Mouse (Mus musculus) heart, adult 8-10 months (tissue): ENCODE results near the gene Atm. TPM values are rescaled to one million over a fixed set of nuclear protein-coding genes. Genes with fewer than 3 reads are reported as not detected.

ENCODE experiments used
- DNase-seq: peaks from one replicate; pipeline ENCODE4 v3.0.0; 2022; ENCODE audit warnings: low spot score
- microRNA-seq: library from miRNA; unstranded; fragments of <30 nt; microRNA quantifications from one replicate; pipeline ENCODE4 v1.2.0, GENCODE M21; 2022
- total RNA-seq, 4 experiments: library from RNA; stranded (reverse); gene quantifications; 2 replicates each; pipeline ENCODE4 v1.2.4; 2022

The Atm gene
- total RNA-seq, 4 experiments from 2014 or later, result 9.6 to 12.9 (median 10.8) TPM

- no peak for DNase-seq
These were observed 127.6 kb downstream of the Atm start for GRCm38 (mm10) chr9:53408953-53409361.

DNA sequence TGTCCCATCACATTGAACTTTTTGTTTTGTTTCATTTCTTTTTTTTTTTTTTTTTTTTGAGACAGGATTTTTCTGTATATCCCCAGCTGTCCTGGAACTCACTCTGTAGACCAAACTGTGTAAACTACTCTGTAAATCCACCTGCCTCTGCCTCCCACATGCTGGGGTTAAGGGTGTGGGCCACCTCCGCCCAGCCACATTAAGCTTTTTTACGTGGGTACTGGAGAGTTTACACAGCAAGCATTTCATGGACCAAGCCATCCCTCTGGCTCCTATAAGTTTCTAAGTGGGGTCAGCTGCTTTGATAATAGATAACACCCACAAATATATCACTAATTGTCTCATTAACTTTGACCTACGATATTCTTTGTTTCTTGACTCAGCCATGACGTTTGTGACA, 128.0 kb downstream of the Atm start:
- no peak for DNase-seq

DNA sequence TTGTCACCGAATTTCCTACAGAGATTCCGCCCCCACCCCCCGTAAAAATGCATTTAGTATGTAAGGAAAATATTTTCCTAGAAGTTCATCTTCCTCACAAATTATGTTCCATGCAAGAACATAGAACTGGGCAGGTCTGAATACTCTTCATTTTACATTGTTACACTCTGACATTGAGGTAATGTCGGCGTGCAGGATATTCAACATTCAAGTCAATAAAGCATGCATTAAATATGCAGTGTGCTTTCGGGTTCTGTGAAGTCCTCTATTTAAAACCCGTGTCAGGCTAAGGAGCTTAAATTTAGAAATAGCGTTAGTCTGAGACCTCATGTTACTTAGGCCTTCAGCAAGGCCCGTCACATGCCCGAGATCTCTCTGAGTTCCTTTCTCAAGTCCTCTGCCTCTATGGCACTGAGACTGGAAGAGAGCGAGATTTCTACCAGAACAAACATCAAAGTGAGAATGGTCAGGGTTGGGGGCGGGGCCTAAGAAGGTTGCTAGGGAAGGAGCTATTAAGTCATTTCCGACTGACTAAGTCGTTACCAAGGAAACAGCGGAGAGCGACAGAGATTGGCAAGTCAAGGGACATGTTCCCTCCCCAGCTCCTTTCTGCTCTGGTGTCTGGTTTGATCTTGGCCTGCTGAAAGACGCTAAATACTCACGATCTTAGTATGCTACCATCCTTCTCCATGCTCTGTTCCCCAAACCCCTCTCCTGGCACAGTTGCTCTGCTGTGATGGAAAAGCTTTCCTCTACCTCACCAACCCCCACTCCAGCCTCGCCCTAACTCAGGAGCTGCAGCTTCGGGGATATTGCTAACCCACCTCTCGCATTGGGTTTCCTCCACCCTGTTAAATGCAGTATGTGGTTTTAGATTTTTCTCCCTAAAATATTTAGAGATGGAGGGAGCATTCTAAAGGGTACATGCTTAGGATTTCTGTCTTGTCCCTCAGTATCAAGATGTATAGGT, 131.5 kb downstream of the Atm start:
- DNase-seq, result peak; percentile 78

DNA sequence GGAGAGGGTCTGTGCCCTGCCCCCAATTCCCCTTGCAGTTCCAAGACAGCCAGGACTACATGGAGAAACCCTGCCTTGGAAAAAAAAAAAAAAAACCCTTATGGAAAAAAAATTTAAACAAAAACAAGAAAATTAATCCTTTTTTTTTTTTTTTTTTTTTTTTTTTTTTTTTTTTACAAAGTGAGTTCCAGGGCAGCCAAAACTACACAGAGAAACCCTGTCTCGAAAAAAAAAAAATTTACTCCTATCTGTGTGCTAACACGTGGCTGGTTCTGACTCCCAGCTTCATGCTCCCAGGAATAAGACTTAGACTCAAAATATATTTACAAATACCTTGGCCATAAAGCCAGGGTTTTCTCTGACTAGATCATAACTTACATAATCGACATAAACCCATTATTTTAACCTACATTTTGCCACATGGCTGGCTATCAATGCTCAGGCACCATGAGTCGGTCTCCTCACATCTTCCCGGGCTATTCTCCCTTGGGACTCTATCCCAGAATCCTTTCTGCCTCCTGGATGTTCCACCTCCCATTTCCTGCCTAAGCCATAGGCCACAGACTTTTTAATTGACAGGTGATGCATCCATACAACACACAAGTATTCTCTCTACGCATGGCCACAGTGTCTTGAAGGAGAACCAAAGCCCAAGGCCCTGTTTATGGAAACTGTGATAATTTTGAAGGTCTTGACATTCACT, 132.3 kb downstream of the Atm start:
- DNase-seq, result no peak

DNA sequence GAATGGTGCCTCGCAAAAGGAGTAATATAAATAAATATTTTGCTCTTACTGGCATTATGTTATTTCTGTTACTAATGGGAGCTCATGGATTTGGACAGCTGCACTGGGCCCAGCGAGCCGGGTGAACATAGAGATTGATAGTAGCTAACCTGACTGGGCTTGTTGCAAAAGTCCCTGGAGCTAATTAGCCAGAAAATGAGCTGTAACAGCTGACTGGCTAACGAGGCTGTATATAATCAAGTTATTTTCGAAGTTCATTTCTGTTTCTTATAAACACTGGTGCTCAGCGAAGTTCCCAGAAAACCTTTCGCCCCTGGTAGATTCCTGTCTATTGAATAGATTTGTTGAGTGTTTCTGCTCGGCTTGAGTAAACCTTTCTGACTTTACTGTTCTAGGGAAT, 133.5 kb downstream of the Atm start:
- DNase-seq, result no peak

DNA sequence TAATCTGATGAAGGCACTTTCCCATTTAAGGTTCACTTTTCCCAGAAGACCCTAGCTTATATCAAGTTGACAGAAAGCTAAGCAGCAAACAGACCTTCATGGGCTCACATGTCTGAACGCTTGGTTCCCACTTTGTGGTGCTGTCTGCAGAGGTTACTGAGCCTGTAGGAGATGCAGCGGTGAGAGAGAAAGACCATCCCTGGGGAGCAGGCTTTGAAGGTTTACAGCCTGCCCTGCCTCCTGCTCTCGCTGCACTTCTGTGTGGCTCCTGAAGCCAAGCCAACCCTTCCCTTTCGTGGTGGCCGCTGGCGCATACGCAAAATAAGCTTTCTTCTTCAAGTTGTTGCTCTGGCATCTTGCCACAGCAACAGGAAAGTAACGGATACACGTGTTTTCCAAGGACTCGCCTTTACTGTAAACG, 134.2 kb downstream of the Atm start, which contains the start of gene 4930550C14Rik:
TSS of gene 4930550C14Rik (plus strand) at position 35 of the 421 bp plus-strand sequence.
- DNase-seq, result peak; percentile 38

DNA sequence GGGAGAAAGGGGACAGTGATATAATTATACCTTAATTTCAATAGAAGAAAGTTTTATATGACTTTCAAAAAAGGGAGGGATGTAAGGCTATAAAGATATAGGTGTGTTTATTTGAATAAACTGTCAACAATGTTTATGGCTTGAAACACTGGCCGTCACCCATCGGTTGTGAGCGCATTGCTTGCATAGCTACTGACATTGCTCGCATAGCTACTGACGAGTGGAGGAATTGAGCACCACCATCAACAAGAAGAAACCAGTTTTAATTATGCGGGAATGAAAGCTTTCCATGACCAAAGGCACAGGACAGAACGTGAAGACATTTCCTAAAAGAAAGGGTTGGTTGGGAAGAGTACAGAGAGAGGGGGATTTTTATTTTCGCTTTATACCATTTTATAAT, 135.4 kb downstream of the Atm start:
- DNase-seq, result no peak

DNA sequence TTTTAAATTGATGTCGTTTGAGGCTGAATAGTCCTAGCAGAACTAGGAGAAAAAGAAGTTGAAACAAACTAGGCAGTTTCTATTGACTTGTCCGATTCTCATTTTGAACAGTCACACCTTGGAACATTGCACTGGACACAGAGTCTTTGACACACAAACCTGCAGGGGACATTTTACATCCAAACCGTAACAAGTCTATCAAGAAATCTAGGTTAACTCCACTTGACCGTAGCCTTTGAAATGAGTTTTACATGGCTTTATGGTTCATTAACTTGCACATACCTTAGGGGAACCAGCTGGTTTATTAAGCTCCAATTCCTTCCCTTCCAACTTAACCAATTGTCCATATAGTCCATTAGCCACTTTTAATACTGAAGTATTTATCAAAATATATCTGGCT, 135.8 kb downstream of the Atm start:
- DNase-seq, result no peak

- no peak for DNase-seq
These were observed 137.0 kb downstream of the Atm start for GRCm38 (mm10) chr9:53399537-53399936.

GRCm38 (mm10) chr9:53398388-53398700, 138.2 kb downstream of the Atm start:
- peak; percentile 61 for DNase-seq

DNA sequence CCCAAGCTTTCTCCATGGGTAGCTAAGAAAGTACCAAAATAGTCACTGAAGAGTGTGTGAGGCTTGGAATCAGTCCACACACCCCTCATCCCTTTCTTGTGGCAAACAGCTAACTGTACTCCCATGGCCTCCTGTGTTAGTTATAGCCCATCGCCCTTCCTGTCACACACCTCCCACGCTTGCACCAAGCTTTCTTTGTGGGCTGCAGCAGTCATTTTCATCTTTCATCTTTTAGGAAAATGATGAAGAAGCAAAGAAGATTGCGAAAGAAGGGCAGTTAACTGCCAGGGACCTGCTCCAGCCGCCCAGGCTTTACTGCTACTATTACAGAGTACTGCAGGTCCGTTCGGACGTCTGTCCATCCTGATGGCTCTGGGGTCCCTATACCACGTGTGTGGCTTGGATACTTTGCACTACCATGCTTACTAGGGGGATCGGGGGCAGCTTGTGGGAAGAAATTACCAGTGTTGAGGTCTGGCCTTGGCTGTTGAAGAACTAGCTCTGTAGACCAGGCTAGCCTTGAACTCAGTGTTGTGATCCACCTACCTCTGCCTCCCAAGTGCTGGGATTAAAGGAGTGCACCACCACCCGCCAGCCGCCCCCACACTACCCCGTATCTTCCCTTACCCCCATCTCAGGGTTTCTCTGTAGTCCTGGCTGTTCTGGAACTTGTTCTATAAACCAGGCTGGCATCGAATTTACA, 138.7 kb downstream of the Atm start:
- no peak for DNase-seq

DNA sequence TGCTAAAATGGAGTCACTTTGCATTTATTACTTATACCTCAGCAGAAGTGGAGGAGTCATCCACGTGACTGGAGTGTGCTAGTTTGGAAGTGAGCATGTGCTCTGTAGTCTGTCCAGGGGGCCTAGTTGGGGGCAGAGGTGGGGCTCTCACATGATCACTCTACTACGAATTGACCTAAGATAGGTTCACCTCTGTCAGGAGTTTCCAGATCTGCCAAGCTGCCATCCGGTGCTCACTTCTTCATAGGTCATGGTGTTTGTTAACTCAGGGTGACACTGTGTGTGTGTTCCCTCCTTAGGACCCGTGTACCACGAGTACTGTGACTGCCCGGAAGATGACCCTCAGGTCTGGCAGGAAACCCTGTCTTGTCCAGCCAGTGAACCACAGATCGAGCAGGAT, 146.4 kb downstream of the Atm start:
- no peak for DNase-seq

Small RNA genes within 50 kb of the gene (microRNA-seq; reads per million reads assigned to microRNA genes)
- not detected for gene Mir130c

Other genes with a start within 250 kb of the Atm start
- under 1 TPM; 0.13 to 0.56 (median 0.24) TPM for gene Exph5, start 235.1 kb downstream of the Atm start, total RNA-seq
- gene Kdelc2, start 152.7 kb downstream of the Atm start, total RNA-seq, result 1 to 10 TPM; 6.5 to 8.1 (median 7.3) TPM
- under 1 TPM in 2 of 4 experiments, not detected in 2; 0.24 to 0.25 TPM for gene 4930550C14Rik, start 134.4 kb downstream of the Atm start, total RNA-seq
- gene Npat, start 307 bp upstream of the Atm start, total RNA-seq, result 1 to 10 TPM; 5.3 to 7.7 (median 6.9) TPM
- gene Acat1, start 73.6 kb upstream of the Atm start, total RNA-seq, result 100 to 1,000 TPM; 313 to 403 (median 351) TPM
- 10 to 100 TPM; 45.1 to 55.8 (median 49.8) TPM for gene Cul5, start 133.3 kb upstream of the Atm start, total RNA-seq
- gene Rab39, start 169.5 kb upstream of the Atm start, total RNA-seq, result under 1 TPM in 3 of 4 experiments, not detected in 1; 0.12 to 0.29 (median 0.16) TPM
- gene Slc35f2, start 234.8 kb upstream of the Atm start, total RNA-seq, result under 1 TPM in 1 of 4 experiments, not detected in 3; 0.11 TPM